Mouse (Mus musculus) G1E (cell line): ENCODE measurements at regions not wholly inside any gene's neighbourhood (a gene's known extent, or its start where the extent isn't known, plus 50 kb on each side); places are given as distances from the start of the nearest gene placed in this dataset.

Source experiments
- CTCF ChIP-seq: IDR thresholded peaks from 2 replicates; pipeline ENCODE4 v1.5.1; 2012; ENCODE audit warnings: low read depth, low read length, inconsistent platforms, mixed read lengths
- GATA2 ChIP-seq: IDR thresholded peaks from 2 replicates; pipeline ENCODE4 v1.6.1; 2012; ENCODE audit warnings: low read depth, low read length, inconsistent platforms, borderline replicate concordance

DNA sequence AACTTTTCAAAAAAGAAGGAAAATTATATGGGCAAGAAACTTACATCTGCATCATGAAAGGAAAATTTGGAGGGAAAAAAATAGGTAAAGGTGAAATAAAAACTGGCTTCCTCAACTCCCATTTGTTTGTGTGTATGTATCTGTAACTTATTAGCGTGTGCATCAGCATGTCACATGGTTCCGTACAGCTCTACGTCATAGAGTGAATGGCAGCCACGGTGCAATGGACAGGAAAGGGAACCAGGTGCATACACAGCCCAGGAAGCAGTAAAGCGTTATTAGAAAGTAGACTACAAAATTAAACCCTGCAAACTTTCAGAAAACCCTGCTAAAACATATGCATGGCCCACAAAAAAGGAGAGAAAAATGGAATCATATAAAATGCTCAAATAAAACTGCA is 112.7 kb upstream of the Arid1b start:
- TF ChIP-seq GATA2 = no peak
- no peak for TF ChIP-seq CTCF
